Mouse (Mus musculus): ENCODE results near the gene Kcnq5. TPM values are rescaled to one million over a fixed set of nuclear protein-coding genes. Genes with fewer than 3 reads are reported as not detected.

Gene Kcnq5
- polyA plus RNA-seq, 1 experiment, result 0.07 TPM

GRCm38 (mm10) chr1:21488645-21489044 lies 473.1 kb downstream of the Kcnq5 start:
- Histone ChIP-seq H3K27me3 (ENCODE audit: control insufficient read depth, insufficient read depth, low read length) (no peaks in the 10 kb centered on the region), H3K27ac (ENCODE audit: control insufficient read depth, insufficient read depth, low read depth, low read length) (no peak overlapping the region), H3K4me1 (ENCODE audit: control insufficient read depth, insufficient read depth, low read length) (no peaks in the 10 kb centered on the region), H3K4me3 (ENCODE audit: control insufficient read depth, low read depth, low read length) (no peak overlapping the region), H3K36me3 (ENCODE audit: control insufficient read depth, insufficient read depth, low read length) (no peaks in the 10 kb centered on the region)
- TF ChIP-seq POLR2A (IDR thresholded peaks at IDR 0.05; ENCODE audit: control insufficient read depth, low read depth, low read length) (no peak), CTCF (IDR thresholded peaks at IDR 0.05; ENCODE audit: control insufficient read depth, insufficient read depth, insufficient replicate concordance, low read depth, low read length) (no peak)

- no peaks in the 10 kb centered on the region for H3K4me1 ChIP-seq (ENCODE audit: control insufficient read depth, insufficient read depth, low read length)
- H3K36me3 ChIP-seq (ENCODE audit: control insufficient read depth, insufficient read depth, low read length), result no peaks in the 10 kb centered on the region
- no peaks in the 10 kb centered on the region for H3K27me3 ChIP-seq (ENCODE audit: control insufficient read depth, insufficient read depth, low read length)
- H3K27ac ChIP-seq (ENCODE audit: control insufficient read depth, insufficient read depth, low read depth, low read length), result no peak overlapping the region
- no peak for TF ChIP-seq POLR2A (IDR thresholded peaks at IDR 0.05; ENCODE audit: control insufficient read depth, low read depth, low read length)
- no peak for TF ChIP-seq CTCF (IDR thresholded peaks at IDR 0.05; ENCODE audit: control insufficient read depth, insufficient read depth, insufficient replicate concordance, low read depth, low read length)
- H3K4me3 ChIP-seq (ENCODE audit: control insufficient read depth, low read depth, low read length), result no peak overlapping the region
Measured at GRCm38 (mm10) chr1:21486266-21486665, 475.5 kb downstream of the Kcnq5 start.

- no peak overlapping the region for H3K4me3 ChIP-seq (ENCODE audit: control insufficient read depth, low read depth, low read length)
- H3K27ac ChIP-seq (ENCODE audit: control insufficient read depth, insufficient read depth, low read depth, low read length), result no peak overlapping the region
- TF ChIP-seq CTCF (IDR thresholded peaks at IDR 0.05; ENCODE audit: control insufficient read depth, insufficient read depth, insufficient replicate concordance, low read depth, low read length) (no peak), POLR2A (IDR thresholded peaks at IDR 0.05; ENCODE audit: control insufficient read depth, low read depth, low read length) (no peak)
Measured at GRCm38 (mm10) chr1:21469311-21469710, 492.4 kb downstream of the Kcnq5 start.

GRCm38 (mm10) chr1:21466431-21466830 lies 495.3 kb downstream of the Kcnq5 start:
- TF ChIP-seq CTCF (IDR thresholded peaks at IDR 0.05; ENCODE audit: control insufficient read depth, insufficient read depth, insufficient replicate concordance, low read depth, low read length) (no peak), POLR2A (IDR thresholded peaks at IDR 0.05; ENCODE audit: control insufficient read depth, low read depth, low read length) (no peak)
- Histone ChIP-seq H3K27ac (ENCODE audit: control insufficient read depth, insufficient read depth, low read depth, low read length) (no peak overlapping the region), H3K27me3 (ENCODE audit: control insufficient read depth, insufficient read depth, low read length) (no peaks in the 10 kb centered on the region), H3K36me3 (ENCODE audit: control insufficient read depth, insufficient read depth, low read length) (no peaks in the 10 kb centered on the region), H3K4me1 (ENCODE audit: control insufficient read depth, insufficient read depth, low read length) (no peaks in the 10 kb centered on the region), H3K4me3 (ENCODE audit: control insufficient read depth, low read depth, low read length) (no peak overlapping the region)

More at GRCm38 (mm10) chr1:21469311-21469710, 492.4 kb downstream of the Kcnq5 start:
- Histone ChIP-seq H3K36me3 (ENCODE audit: control insufficient read depth, insufficient read depth, low read length) (no peaks in the 10 kb centered on the region), H3K4me1 (ENCODE audit: control insufficient read depth, insufficient read depth, low read length) (no peaks in the 10 kb centered on the region), H3K27me3 (ENCODE audit: control insufficient read depth, insufficient read depth, low read length) (no peaks in the 10 kb centered on the region)

GRCm38 (mm10) chr1:21460941-21461689 lies 500.6 kb downstream of the Kcnq5 start:
- peak overlapping the region; percentile 77 for H3K4me3 ChIP-seq (ENCODE audit: control insufficient read depth, low read depth, low read length)
- H3K27ac ChIP-seq (ENCODE audit: control insufficient read depth, insufficient read depth, low read depth, low read length), result no peak overlapping the region
- H3K27me3 ChIP-seq (ENCODE audit: control insufficient read depth, insufficient read depth, low read length), result no peaks in the 10 kb centered on the region
- TF ChIP-seq POLR2A (IDR thresholded peaks at IDR 0.05; ENCODE audit: control insufficient read depth, low read depth, low read length) (peak; percentile 36; the same call in 1 of the 2 replicates), CTCF (IDR thresholded peaks at IDR 0.05; ENCODE audit: control insufficient read depth, insufficient read depth, insufficient replicate concordance, low read depth, low read length) (peak; percentile 72; the same call in 1 of the 2 replicates)
- peaks cover 4% of the 10 kb centered on the region; the same call in 1 of the 2 replicates for H3K4me1 ChIP-seq (ENCODE audit: control insufficient read depth, insufficient read depth, low read length)
- no peaks in the 10 kb centered on the region for H3K36me3 ChIP-seq (ENCODE audit: control insufficient read depth, insufficient read depth, low read length)

GRCm38 (mm10) chr1:21458581-21458980 lies 503.2 kb downstream of the Kcnq5 start:
- H3K36me3 ChIP-seq (ENCODE audit: control insufficient read depth, insufficient read depth, low read length), result no peaks in the 10 kb centered on the region
- H3K4me3 ChIP-seq (ENCODE audit: control insufficient read depth, low read depth, low read length), result no peak overlapping the region
- H3K27me3 ChIP-seq (ENCODE audit: control insufficient read depth, insufficient read depth, low read length), result no peaks in the 10 kb centered on the region
- peaks cover 4% of the 10 kb centered on the region; the same call in 1 of the 2 replicates for H3K4me1 ChIP-seq (ENCODE audit: control insufficient read depth, insufficient read depth, low read length)
- H3K27ac ChIP-seq (ENCODE audit: control insufficient read depth, insufficient read depth, low read depth, low read length), result no peak overlapping the region
- no peak for TF ChIP-seq CTCF (IDR thresholded peaks at IDR 0.05; ENCODE audit: control insufficient read depth, insufficient read depth, insufficient replicate concordance, low read depth, low read length)
- no peak for TF ChIP-seq POLR2A (IDR thresholded peaks at IDR 0.05; ENCODE audit: control insufficient read depth, low read depth, low read length)

GRCm38 (mm10) chr1:21455971-21456370 lies 505.8 kb downstream of the Kcnq5 start:
- no peaks in the 10 kb centered on the region for H3K27me3 ChIP-seq (ENCODE audit: control insufficient read depth, insufficient read depth, low read length)
- H3K36me3 ChIP-seq (ENCODE audit: control insufficient read depth, insufficient read depth, low read length), result no peaks in the 10 kb centered on the region
- H3K4me3 ChIP-seq (ENCODE audit: control insufficient read depth, low read depth, low read length), result no peak overlapping the region
- H3K27ac ChIP-seq (ENCODE audit: control insufficient read depth, insufficient read depth, low read depth, low read length), result no peak overlapping the region
- TF ChIP-seq POLR2A (IDR thresholded peaks at IDR 0.05; ENCODE audit: control insufficient read depth, low read depth, low read length) (no peak), CTCF (IDR thresholded peaks at IDR 0.05; ENCODE audit: control insufficient read depth, insufficient read depth, insufficient replicate concordance, low read depth, low read length) (no peak)
- peaks cover 3% of the 10 kb centered on the region; the same call in 1 of the 2 replicates for H3K4me1 ChIP-seq (ENCODE audit: control insufficient read depth, insufficient read depth, low read length)
